Mouse (Mus musculus) liver, adult 2 months (tissue): ENCODE results near the gene Fgfr2.

Experiments
- CTCF ChIP-seq: fragments of 200-500 bp; IDR thresholded peaks from 2 replicates; pipeline ENCODE4 v1.5.1; 2011; ENCODE audit warnings: low read depth, low read length, control low read depth
- POLR2A ChIP-seq: fragments of 200-500 bp; IDR thresholded peaks from 2 replicates; pipeline ENCODE4 v1.6.1; 2011; ENCODE audit warnings: low read length, control low read depth; ENCODE audit not compliant: insufficient read depth; ENCODE audit errors: extremely low read depth

- no peak for TF ChIP-seq POLR2A
- TF ChIP-seq CTCF, result no peak
Measured at GRCm38 (mm10) chr7:132641606-132642005, 481.5 kb downstream of the Fgfr2 start.
